Mouse (Mus musculus) stomach, embryonic 15.5 days (tissue): Measurements from ENCODE around the gene Nampt. TPM values are rescaled to one million over a fixed set of nuclear protein-coding genes. Genes with fewer than 3 reads are reported as not detected.

ENCODE experiments used
- polyA plus RNA-seq: library from polyadenylated mRNA; unstranded; fragments of >200 nt; fragmentation: Nextera tagmentation; extraction: Ambion mirVana; gene quantifications from 2 replicates; pipeline ENCODE4 v1.2.1, GENCODE M21; 2015

Nampt gene
- polyA plus RNA-seq, 1 experiment from 2014 or later, result 22.4 TPM

Other genes starting within 250 kb of the Nampt start
- 162 and 165 TPM in 2 replicates for gene Sypl, start 134.3 kb downstream of the Nampt start, polyA plus RNA-seq